29 mouse cellular contexts compared by ENCODE assay signal in the genomic region with DNA sequence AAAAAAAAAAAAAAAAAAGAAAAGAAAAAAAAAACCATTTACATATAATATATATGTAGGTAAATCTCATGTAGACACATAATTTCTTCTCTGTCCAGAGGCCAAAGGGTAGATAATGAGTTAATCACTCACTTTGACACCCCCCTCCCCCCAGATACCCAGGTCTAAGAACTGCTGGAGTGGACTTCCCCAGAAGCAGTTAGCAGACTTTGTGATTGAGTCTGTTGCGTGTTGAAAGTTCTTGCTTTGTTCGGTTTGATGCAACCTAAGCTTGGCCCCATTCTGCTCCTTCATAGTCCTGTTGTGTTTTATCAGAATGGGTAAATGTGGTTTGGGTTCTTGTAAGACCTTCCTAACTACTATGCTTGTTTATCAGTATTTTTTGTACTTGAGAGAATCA. TPM values are rescaled to one million over a fixed set of nuclear protein-coding genes. Genes with fewer than 3 reads are reported as not detected.
A peak's percentile ranks its signal among the peaks of the same experiment; 100 is the strongest.
DNase-seq lines count a peak whose midpoint lies in the region; ATAC-seq lines count a peak whose summit lies in the region.
"Had no signal": no experiment of that assay in that cellular context is flagged by ENCODE, and none has a peak within 500 bp of the region (broad histone marks: within the 10 kb centered on the region; RNA-seq: fewer than 3 reads in every experiment).

No protein-coding gene starts in this region.

- DNase-seq in heart, embryonic 10.5 days (ENCODE audit: low spot score), result peak; percentile 14
- no peak for DNase-seq in heart, postnatal 25 days (ENCODE audit: low spot score)
- DNase-seq in kidney, adult 9 months, result peak; percentile 11
- no peak for DNase-seq in kidney, adult 11 months
- DNase-seq in induced T-regulatory cell, adult 2 months (ENCODE audit: low read depth), result peak; percentile 74
- peak; percentile 31 for DNase-seq in yolk sac, embryonic 10.5 days (ENCODE audit: low spot score)
- no peak for DNase-seq in cerebellum, adult 11-12 months
- DNase-seq: adrenal gland, adult 2 months; adrenal gland, postnatal 14 days; cerebellum, adult 11 months; cerebellum, adult 8-10 months; cerebellum, postnatal 10 days; cerebellum, postnatal 36 days; embryo, embryonic 11 days; gastrocnemius, postnatal 10 days; gastrocnemius, postnatal 36 days; heart, adult 2 months; heart, postnatal 36 days had no signal

- H3K4me1 ChIP-seq in heart, embryonic 10.5 days, result no peaks in the 10 kb centered on the region
- H3K4me1 ChIP-seq in liver, embryonic 12.5 days, result no peaks in the 10 kb centered on the region
- H3K4me1 ChIP-seq: embryonic facial prominence, embryonic 10.5 days; forebrain, embryonic 12.5 days; forebrain, embryonic 15.5 days had no signal

- H3K27ac ChIP-seq in heart, embryonic 10.5 days, result no peak overlapping the region
- H3K27ac ChIP-seq in liver, embryonic 12.5 days, result no peak overlapping the region
- H3K27ac ChIP-seq: embryonic facial prominence, embryonic 10.5 days; embryonic facial prominence, embryonic 13.5 days; forebrain, embryonic 12.5 days; forebrain, embryonic 15.5 days; heart, adult 2 months; hindbrain, embryonic 10.5 days; hindbrain, embryonic 14.5 days; hindbrain, postnatal 0 days had no signal

- H3K9me3 ChIP-seq in heart, embryonic 10.5 days, result no peaks in the 10 kb centered on the region
- H3K9me3 ChIP-seq in liver, embryonic 12.5 days (replicated peaks), result no peaks in the 10 kb centered on the region
- H3K9me3 ChIP-seq: embryonic facial prominence, embryonic 10.5 days; embryonic facial prominence, embryonic 13.5 days; forebrain, embryonic 12.5 days; forebrain, embryonic 15.5 days; hindbrain, embryonic 10.5 days had no signal

- ATAC-seq in liver, embryonic 12.5 days, result no peak
- ATAC-seq: forebrain, embryonic 15.5 days; hindbrain, postnatal 0 days; intestine, postnatal 0 days had no signal

- intact Hi-C loops in heart, postnatal 25 days (cut with DNase I), result no loop called here

- no peaks in the 10 kb centered on the region for H3K27me3 ChIP-seq in heart, embryonic 10.5 days (ENCODE audit: insufficient read depth, poor library complexity, severe bottlenecking)
- H3K27me3 ChIP-seq in liver, embryonic 12.5 days (replicated peaks), result no peaks in the 10 kb centered on the region; the same call in 1 of the 2 replicates
- H3K27me3 ChIP-seq: embryonic facial prominence, embryonic 13.5 days; forebrain, embryonic 12.5 days; forebrain, embryonic 15.5 days had no signal

- no peak overlapping the region for H3K4me3 ChIP-seq in heart, embryonic 10.5 days
- no peak overlapping the region for H3K4me3 ChIP-seq in liver, embryonic 12.5 days
- H3K4me3 ChIP-seq: embryonic facial prominence, embryonic 10.5 days; embryonic facial prominence, embryonic 13.5 days; erythroblast, embryonic 14.5 days; forebrain, embryonic 12.5 days; forebrain, embryonic 15.5 days; heart, adult 2 months; hindbrain, embryonic 10.5 days had no signal

- no peaks in the 10 kb centered on the region for H3K36me3 ChIP-seq in heart, embryonic 10.5 days
- H3K36me3 ChIP-seq in liver, embryonic 12.5 days, result no peaks in the 10 kb centered on the region
- H3K36me3 ChIP-seq: embryonic facial prominence, embryonic 10.5 days; embryonic facial prominence, embryonic 13.5 days; forebrain, embryonic 12.5 days; forebrain, embryonic 15.5 days; hindbrain, embryonic 10.5 days had no signal

- no peak overlapping the region for H3K9ac ChIP-seq in liver, embryonic 12.5 days
- H3K9ac ChIP-seq: embryonic facial prominence, embryonic 13.5 days; forebrain, embryonic 12.5 days; forebrain, embryonic 15.5 days; hindbrain, embryonic 14.5 days had no signal

- 81% methylated on average over 2 of the region's 2 CpGs for WGBS in heart, embryonic 10.5 days
- WGBS in liver, embryonic 12.5 days (ENCODE audit: insufficient replicate concordance), result 50% methylated on average over 2 of the region's 2 CpGs

- no peak overlapping the region for H3K4me2 ChIP-seq in liver, embryonic 12.5 days
- H3K4me2 ChIP-seq: embryonic facial prominence, embryonic 13.5 days; forebrain, embryonic 12.5 days; forebrain, embryonic 15.5 days; heart, embryonic 11.5 days; hindbrain, embryonic 14.5 days had no signal

RNA-seq across cellular contexts. Expression of a gene that starts 45.9 kb away (rescaled TPM):
- 24.4 and 37.9 TPM in 2 replicates for polyA plus RNA-seq in heart, embryonic 10.5 days (2016; fragmentation: Nextera tagmentation; extraction: Ambion mirVana)
- total RNA-seq in heart, postnatal 25 days (2021), result 100 to 1,000 TPM; 107 to 116 TPM
- polyA plus RNA-seq in liver, embryonic 12.5 days (2016; fragmentation: Nextera tagmentation; extraction: Ambion mirVana), result 4.5 and 4.8 TPM in 2 replicates
- polyA plus RNA-seq: erythroblast, embryonic 14.5 days had no signal

Comparison
In these comparisons a context has a peak if more than half of its experiments do, and no peak if none do; other contexts are left out.
1. DNase-seq: peak in heart, embryonic 10.5 days (single experiment), kidney, adult 9 months (single experiment), induced T-regulatory cell, adult 2 months (single experiment) and yolk sac, embryonic 10.5 days (single experiment); none in heart, postnatal 25 days (single experiment), kidney, adult 11 months (single experiment) and cerebellum, adult 11-12 months (single experiment).